Mouse (Mus musculus) C2C12 (cell line): ENCODE measurements around the gene Dglucy.

Source experiments
- CTCF ChIP-seq: IDR thresholded peaks from one replicate; pipeline ENCODE4 v1.5.1; 2011; ENCODE audit not compliant: control insufficient read depth, insufficient read depth, insufficient read length
- MYOD1 ChIP-seq: IDR thresholded peaks from one replicate; pipeline ENCODE4 v1.6.1; 2011; ENCODE audit warnings: low read depth; ENCODE audit not compliant: control insufficient read depth, insufficient read length

GRCm38 (mm10) chr12:100775291-100775690 lies 3.6 kb upstream of the Dglucy start:
- no peak for TF ChIP-seq CTCF
- no peak for TF ChIP-seq MYOD1
